9 mouse cellular contexts compared by ENCODE assay signal in genomic region chr15:100706226-100706625, GRCm38 (mm10). TPM values are rescaled to one million over a fixed set of nuclear protein-coding genes. Genes with fewer than 3 reads are reported as not detected.
DNase-seq lines count a peak whose midpoint lies in the region; ATAC-seq and TF ChIP-seq lines count a peak whose summit lies in the region.
"Had no signal": no experiment of that assay in that cellular context is flagged by ENCODE, and none has a peak within 500 bp of the region (broad histone marks: within the 10 kb centered on the region; RNA-seq: fewer than 3 reads in every experiment).

No protein-coding gene starts in this region.

- peak; percentile 42 to 51 for DNase-seq in lung, adult 18-20 months
- DNase-seq in lung, adult 2 months: no peak
- DNase-seq in liver, embryonic 11.5 days (ENCODE audit: low spot score): peak; percentile 46
- peak; percentile 77 for DNase-seq in thymus, postnatal 4 days
- DNase-seq in limb, embryonic 10.5 days (ENCODE audit: low spot score): no peak
- DNase-seq in frontal cortex, postnatal 25 days (ENCODE audit: low spot score in 2 of 2): no peak

- H3K4me2 ChIP-seq in liver, embryonic 11.5 days: no peak overlapping the region
- no peak overlapping the region for H3K4me2 ChIP-seq in neural tube, embryonic 15.5 days

- H3K27me3 ChIP-seq in liver, embryonic 11.5 days (replicated peaks; ENCODE audit: control insufficient read depth, insufficient read depth, low read length): peaks cover 13% of the 10 kb centered on the region
- H3K27me3 ChIP-seq in limb, embryonic 10.5 days (ENCODE audit: low read depth, poor library complexity, severe bottlenecking): peaks cover 38% of the 10 kb centered on the region
- H3K27me3 ChIP-seq in neural tube, embryonic 15.5 days (replicated peaks): peaks cover 20% of the 10 kb centered on the region

- H3K27ac ChIP-seq in liver, embryonic 11.5 days (ENCODE audit: low read depth, low read length): no peak overlapping the region
- no peak overlapping the region for H3K27ac ChIP-seq in limb, embryonic 10.5 days
- no peak overlapping the region for H3K27ac ChIP-seq in neural tube, embryonic 15.5 days (replicated peaks)

- H3K4me1 ChIP-seq in lung, adult 2 months (ENCODE audit: control insufficient read depth, insufficient read depth, low read length): no peaks in the 10 kb centered on the region
- H3K4me1 ChIP-seq in liver, embryonic 11.5 days (replicated peaks; ENCODE audit: control insufficient read depth, insufficient read depth, low read length): peaks cover 15% of the 10 kb centered on the region
- peaks cover 22% of the 10 kb centered on the region for H3K4me1 ChIP-seq in limb, embryonic 10.5 days
- 0 out of 2 replicates have a peak, but pooled peaks cover 4% of the 10 kb centered on the region for H3K4me1 ChIP-seq in neural tube, embryonic 15.5 days

- TF ChIP-seq POLR2A in lung, adult 2 months (IDR thresholded peaks at IDR 0.05; ENCODE audit: borderline replicate concordance, extremely low read depth, low read depth, low read length): no peak

- H3K36me3 ChIP-seq in liver, embryonic 11.5 days (ENCODE audit: control insufficient read depth, insufficient read depth, low read length): no peaks in the 10 kb centered on the region
- H3K36me3 ChIP-seq in limb, embryonic 10.5 days: no peaks in the 10 kb centered on the region
- H3K36me3 ChIP-seq in neural tube, embryonic 15.5 days: no peaks in the 10 kb centered on the region

- no peak overlapping the region for H3K9ac ChIP-seq in liver, embryonic 11.5 days (ENCODE audit: low read depth, low read length)
- no peak overlapping the region for H3K9ac ChIP-seq in neural tube, embryonic 15.5 days (replicated peaks)

- no peak for ATAC-seq in liver, embryonic 11.5 days (replicated peaks; ENCODE audit: low FRiP score)
- ATAC-seq in neutrophil, adult 5-6 weeks (ENCODE audit: extremely low read depth, insufficient number of reproducible peaks, low FRiP score, poor library complexity, severe bottlenecking): peak; percentile 92
- ATAC-seq in neural tube, embryonic 15.5 days (ENCODE audit: low FRiP score): no peak
- ATAC-seq: midbrain, embryonic 16.5 days had no signal

- no peaks in the 10 kb centered on the region for H3K9me3 ChIP-seq in liver, embryonic 11.5 days (ENCODE audit: control insufficient read depth, low read length)
- no peaks in the 10 kb centered on the region for H3K9me3 ChIP-seq in limb, embryonic 10.5 days (replicated peaks)
- H3K9me3 ChIP-seq in neural tube, embryonic 15.5 days (replicated peaks): no peaks in the 10 kb centered on the region

- no peak for TF ChIP-seq CTCF in lung, adult 2 months (IDR thresholded peaks at IDR 0.05; ENCODE audit: insufficient read depth, low read length)

- WGBS in lung, adult 2 months: 53% methylated on average over 8 of the region's 8 CpGs
- 29% methylated on average over 8 of the region's 8 CpGs for WGBS in liver, embryonic 11.5 days
- WGBS in limb, embryonic 10.5 days: 75% methylated on average over 8 of the region's 8 CpGs
- WGBS in neural tube, embryonic 15.5 days: 73% methylated on average over 8 of the region's 8 CpGs

- no peak overlapping the region for H3K4me3 ChIP-seq in lung, adult 2 months (replicated peaks; ENCODE audit: extremely low read depth, low read depth, low read length)
- no peak overlapping the region for H3K4me3 ChIP-seq in liver, embryonic 11.5 days (ENCODE audit: low read depth, low read length)
- no peak overlapping the region for H3K4me3 ChIP-seq in limb, embryonic 10.5 days
- H3K4me3 ChIP-seq in neural tube, embryonic 15.5 days (replicated peaks): no peak overlapping the region

RNA-seq across cellular contexts. Expression of gene Cela1, which starts 18.5 kb away (rescaled TPM):
- polyA plus RNA-seq in lung, adult 2 months (2012; rRNA removed): 4.7 and 17.3 TPM in 2 replicates
- 10.5 and 13.7 TPM in 2 replicates for polyA plus RNA-seq in liver, embryonic 11.5 days (2014; fragmentation: Nextera tagmentation; extraction: Ambion mirVana)
- 2.8 TPM in 1 of 2 replicates, not detected in the other for total RNA-seq in neutrophil, adult 5-6 weeks (2017)
- polyA plus RNA-seq in limb, embryonic 10.5 days (2016; fragmentation: Nextera tagmentation; extraction: Ambion mirVana): 0.74 and 1.7 TPM in 2 replicates
- 3.1 and 5.8 TPM in 2 replicates for polyA plus RNA-seq in neural tube, embryonic 15.5 days (2015; fragmentation: Nextera tagmentation; extraction: Ambion mirVana)

RNA-seq across cellular contexts. Expression of gene Galnt6, which starts 22.9 kb away (rescaled TPM):
- polyA plus RNA-seq in lung, adult 2 months (2012; rRNA removed): 3.8 and 4.0 TPM in 2 replicates
- 1.2 and 1.6 TPM in 2 replicates for polyA plus RNA-seq in liver, embryonic 11.5 days (2014; fragmentation: Nextera tagmentation; extraction: Ambion mirVana)
- 32.4 and 33.1 TPM in 2 replicates for total RNA-seq in neutrophil, adult 5-6 weeks (2017)
- 0.11 and 0.26 TPM in 2 replicates for polyA plus RNA-seq in limb, embryonic 10.5 days (2016; fragmentation: Nextera tagmentation; extraction: Ambion mirVana)
- polyA plus RNA-seq in neural tube, embryonic 15.5 days (2015; fragmentation: Nextera tagmentation; extraction: Ambion mirVana): 0.33 and 1.5 TPM in 2 replicates

RNA-seq across cellular contexts. Expression of gene Bin2, which starts 36.9 kb away (rescaled TPM):
- 19.1 and 23.9 TPM in 2 replicates for polyA plus RNA-seq in lung, adult 2 months (2012; rRNA removed)
- polyA plus RNA-seq in liver, embryonic 11.5 days (2014; fragmentation: Nextera tagmentation; extraction: Ambion mirVana): 56.6 and 62.1 TPM in 2 replicates
- total RNA-seq in neutrophil, adult 5-6 weeks (2017): 473 and 506 TPM in 2 replicates
- polyA plus RNA-seq in limb, embryonic 10.5 days (2016; fragmentation: Nextera tagmentation; extraction: Ambion mirVana): 2.6 and 3.5 TPM in 2 replicates
- 2.6 and 11.0 TPM in 2 replicates for polyA plus RNA-seq in neural tube, embryonic 15.5 days (2015; fragmentation: Nextera tagmentation; extraction: Ambion mirVana)

RNA-seq across cellular contexts. Expression of gene Slc4a8, which starts 55.3 kb away (rescaled TPM):
- polyA plus RNA-seq in lung, adult 2 months (2012; rRNA removed): 4.3 and 4.4 TPM in 2 replicates
- 1.5 TPM in 2 replicates for polyA plus RNA-seq in liver, embryonic 11.5 days (2014; fragmentation: Nextera tagmentation; extraction: Ambion mirVana)
- 2.7 and 5.6 TPM in 2 replicates for total RNA-seq in neutrophil, adult 5-6 weeks (2017)
- polyA plus RNA-seq in limb, embryonic 10.5 days (2016; fragmentation: Nextera tagmentation; extraction: Ambion mirVana): 7.1 and 9.7 TPM in 2 replicates
- 20.9 and 25.9 TPM in 2 replicates for polyA plus RNA-seq in neural tube, embryonic 15.5 days (2015; fragmentation: Nextera tagmentation; extraction: Ambion mirVana)

Comparison
In these comparisons a context has a peak if more than half of its experiments do, and no peak if none do; other contexts are left out.
1. DNase-seq: peak in lung, adult 18-20 months (2 of 2), liver, embryonic 11.5 days (single experiment) and thymus, postnatal 4 days (single experiment); none in lung, adult 2 months (single experiment), limb, embryonic 10.5 days (single experiment) and frontal cortex, postnatal 25 days (0 of 2).